Mouse (Mus musculus): ENCODE measurements around the gene Lpxn. TPM values are rescaled to one million over a fixed set of nuclear protein-coding genes. Genes with fewer than 3 reads are reported as not detected.

Gene Lpxn
- polyA plus RNA-seq, 1 experiment, result 4.8 TPM

GRCm38 (mm10) chr19:12820383-12820782, 24.4 kb downstream of the Lpxn start:
- no peak overlapping the region for H3K27ac ChIP-seq (ENCODE audit: insufficient read depth, low read depth, low read length)
- no peaks in the 10 kb centered on the region for H3K4me1 ChIP-seq (ENCODE audit: control insufficient read depth, insufficient read depth, insufficient read length, low read length)
- H3K36me3 ChIP-seq (ENCODE audit: control insufficient read depth, insufficient read depth, low read length), result no peaks in the 10 kb centered on the region
- no peaks in the 10 kb centered on the region for H3K27me3 ChIP-seq (ENCODE audit: control insufficient read depth, insufficient read depth, low read length)
- no peak overlapping the region for H3K4me3 ChIP-seq (ENCODE audit: low read depth, low read length)
- WGBS, result 24% methylated on average over 4 of the region's 4 CpGs
- TF ChIP-seq POLR2A (IDR thresholded peaks at IDR 0.05; ENCODE audit: low read depth, low read length) (no peak), CTCF (IDR thresholded peaks at IDR 0.05; ENCODE audit: extremely low read depth, insufficient read length, insufficient replicate concordance, low read depth, low read length) (no peak)

GRCm38 (mm10) chr19:12824549-12824948, 28.6 kb downstream of the Lpxn start:
- no peak overlapping the region for H3K4me3 ChIP-seq (ENCODE audit: low read depth, low read length)

GRCm38 (mm10) chr19:12830823-12831430, 34.9 kb downstream of the Lpxn start:
- WGBS, result 77% methylated on average over 2 of the region's 2 CpGs
- Histone ChIP-seq H3K4me1 (ENCODE audit: control insufficient read depth, insufficient read depth, insufficient read length, low read length) (no peaks in the 10 kb centered on the region), H3K27me3 (ENCODE audit: control insufficient read depth, insufficient read depth, low read length) (no peaks in the 10 kb centered on the region), H3K4me3 (ENCODE audit: low read depth, low read length) (no peak overlapping the region), H3K27ac (ENCODE audit: insufficient read depth, low read depth, low read length) (no peak overlapping the region), H3K36me3 (ENCODE audit: control insufficient read depth, insufficient read depth, low read length) (no peaks in the 10 kb centered on the region)
- TF ChIP-seq CTCF (IDR thresholded peaks at IDR 0.05; ENCODE audit: extremely low read depth, insufficient read length, insufficient replicate concordance, low read depth, low read length), result no peak
- TF ChIP-seq POLR2A (IDR thresholded peaks at IDR 0.05; ENCODE audit: low read depth, low read length), result no peak

More at GRCm38 (mm10) chr19:12824549-12824948, 28.6 kb downstream of the Lpxn start:
- Histone ChIP-seq H3K27me3 (ENCODE audit: control insufficient read depth, insufficient read depth, low read length) (no peaks in the 10 kb centered on the region), H3K36me3 (ENCODE audit: control insufficient read depth, insufficient read depth, low read length) (no peaks in the 10 kb centered on the region), H3K4me1 (ENCODE audit: control insufficient read depth, insufficient read depth, insufficient read length, low read length) (no peaks in the 10 kb centered on the region), H3K27ac (ENCODE audit: insufficient read depth, low read depth, low read length) (no peak overlapping the region)
- WGBS, result 81% methylated on average over 4 of the region's 4 CpGs
- TF ChIP-seq CTCF (IDR thresholded peaks at IDR 0.05; ENCODE audit: extremely low read depth, insufficient read length, insufficient replicate concordance, low read depth, low read length) (no peak), POLR2A (IDR thresholded peaks at IDR 0.05; ENCODE audit: low read depth, low read length) (no peak)

DNA sequence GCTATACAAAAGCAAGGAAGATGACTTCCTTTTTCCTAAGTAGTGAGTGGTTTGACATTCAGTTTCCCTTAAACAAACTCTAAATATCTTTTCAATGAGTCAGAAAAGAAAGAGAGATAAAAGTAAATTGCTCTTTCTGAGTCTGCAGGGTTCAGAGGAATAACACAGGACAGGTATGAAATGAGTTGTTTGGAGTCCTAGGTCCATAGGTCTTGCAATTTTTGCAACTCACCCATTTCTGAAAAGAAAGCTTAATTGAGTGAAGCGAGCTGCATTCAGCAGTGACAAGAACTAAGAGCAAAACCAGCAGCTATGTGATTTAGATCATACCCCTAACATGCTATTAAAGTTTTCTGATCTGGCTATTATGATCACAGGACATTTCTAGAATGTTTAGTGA, 35.6 kb downstream of the Lpxn start:
- Histone ChIP-seq H3K36me3 (ENCODE audit: control insufficient read depth, insufficient read depth, low read length) (no peaks in the 10 kb centered on the region), H3K27ac (ENCODE audit: insufficient read depth, low read depth, low read length) (no peak overlapping the region), H3K27me3 (ENCODE audit: control insufficient read depth, insufficient read depth, low read length) (no peaks in the 10 kb centered on the region), H3K4me1 (ENCODE audit: control insufficient read depth, insufficient read depth, insufficient read length, low read length) (no peaks in the 10 kb centered on the region), H3K4me3 (ENCODE audit: low read depth, low read length) (no peak overlapping the region)
- TF ChIP-seq POLR2A (IDR thresholded peaks at IDR 0.05; ENCODE audit: low read depth, low read length), result no peak
- no peak for TF ChIP-seq CTCF (IDR thresholded peaks at IDR 0.05; ENCODE audit: extremely low read depth, insufficient read length, insufficient replicate concordance, low read depth, low read length)
- WGBS, result 53% methylated on average over 1 of the region's 1 CpGs

- H3K27me3 ChIP-seq (ENCODE audit: control insufficient read depth, insufficient read depth, low read length), result no peaks in the 10 kb centered on the region
- H3K4me1 ChIP-seq (ENCODE audit: control insufficient read depth, insufficient read depth, insufficient read length, low read length), result no peaks in the 10 kb centered on the region
- TF ChIP-seq POLR2A (IDR thresholded peaks at IDR 0.05; ENCODE audit: low read depth, low read length), result no peak
- TF ChIP-seq CTCF (IDR thresholded peaks at IDR 0.05; ENCODE audit: extremely low read depth, insufficient read length, insufficient replicate concordance, low read depth, low read length), result no peak
- no peak overlapping the region for H3K27ac ChIP-seq (ENCODE audit: insufficient read depth, low read depth, low read length)
- H3K36me3 ChIP-seq (ENCODE audit: control insufficient read depth, insufficient read depth, low read length), result no peaks in the 10 kb centered on the region
- H3K4me3 ChIP-seq (ENCODE audit: low read depth, low read length), result no peak overlapping the region
- 68% methylated on average over 3 of the region's 3 CpGs for WGBS
Observed at GRCm38 (mm10) chr19:12833625-12834024, 37.6 kb downstream of the Lpxn start.

DNA sequence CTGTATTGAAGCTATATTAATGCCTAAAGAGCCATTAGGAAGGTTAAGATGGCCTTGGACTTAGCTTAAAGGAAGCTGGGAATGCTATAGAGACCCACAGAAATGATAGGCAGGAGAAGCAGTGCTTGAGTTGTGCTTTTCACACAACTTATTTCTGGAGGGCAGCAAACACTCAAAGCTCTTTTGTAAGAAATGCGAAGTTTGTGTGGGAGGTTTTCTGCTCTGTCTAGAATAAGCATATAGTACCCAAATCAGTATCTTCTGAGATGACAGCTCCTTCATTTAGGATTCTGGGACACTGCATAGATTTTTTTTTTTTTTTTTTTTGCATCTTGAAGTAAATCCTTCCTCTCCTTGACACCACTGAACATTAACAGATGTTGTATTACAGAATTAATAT, 42.5 kb downstream of the Lpxn start:
- Histone ChIP-seq H3K27ac (ENCODE audit: insufficient read depth, low read depth, low read length) (no peak overlapping the region), H3K36me3 (ENCODE audit: control insufficient read depth, insufficient read depth, low read length) (no peaks in the 10 kb centered on the region), H3K4me3 (ENCODE audit: low read depth, low read length) (no peak overlapping the region), H3K27me3 (ENCODE audit: control insufficient read depth, insufficient read depth, low read length) (no peaks in the 10 kb centered on the region), H3K4me1 (ENCODE audit: control insufficient read depth, insufficient read depth, insufficient read length, low read length) (no peaks in the 10 kb centered on the region)
- 80% methylated on average over 1 of the region's 1 CpGs for WGBS
- no peak for TF ChIP-seq CTCF (IDR thresholded peaks at IDR 0.05; ENCODE audit: extremely low read depth, insufficient read length, insufficient replicate concordance, low read depth, low read length)
- no peak for TF ChIP-seq POLR2A (IDR thresholded peaks at IDR 0.05; ENCODE audit: low read depth, low read length)

DNA sequence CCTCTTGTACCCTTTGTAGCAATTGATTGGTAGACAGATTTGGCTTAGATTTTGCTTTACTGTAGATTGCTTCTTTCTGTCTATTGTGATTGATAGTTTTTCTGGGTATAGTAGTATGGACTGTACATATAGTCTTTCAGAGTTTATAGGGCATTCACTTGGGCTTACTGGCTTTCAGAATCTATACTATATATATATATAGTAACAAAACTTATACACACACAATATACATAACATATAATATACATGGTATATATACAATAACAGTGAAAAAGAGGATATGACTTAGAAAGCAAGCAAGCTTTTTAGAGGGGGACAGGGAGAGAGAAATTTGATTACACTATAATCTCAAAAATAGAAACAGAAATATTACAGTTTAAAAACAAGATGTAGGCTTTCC, 50.4 kb downstream of the Lpxn start, which contains the start of gene Gm5244:
TSS of gene Gm5244 (plus strand) at position 301 of the 400 bp plus-strand sequence.
- Histone ChIP-seq H3K27ac (ENCODE audit: insufficient read depth, low read depth, low read length) (no peak within 1 kb of the TSS), H3K27me3 (ENCODE audit: control insufficient read depth, insufficient read depth, low read length) (no peaks in the 10 kb centered on the region), H3K4me3 (ENCODE audit: low read depth, low read length) (no peak within 1 kb of the TSS), H3K36me3 (ENCODE audit: control insufficient read depth, insufficient read depth, low read length) (no peaks in the 10 kb centered on the region), H3K4me1 (ENCODE audit: control insufficient read depth, insufficient read depth, insufficient read length, low read length) (no peaks in the 10 kb centered on the region)
- TF ChIP-seq POLR2A (IDR thresholded peaks at IDR 0.05; ENCODE audit: low read depth, low read length), result no peak
- TF ChIP-seq CTCF (IDR thresholded peaks at IDR 0.05; ENCODE audit: extremely low read depth, insufficient read length, insufficient replicate concordance, low read depth, low read length), result no peak

All from small intestine, adult 2 months (tissue).